Mouse (Mus musculus) right cerebral cortex, postnatal 10 days (tissue): Measurements from ENCODE around the gene Npdc1.

Experiments
- DNase-seq, 2 experiments: peaks; one replicate each; pipeline ENCODE4 v3.0.0; 2021; ENCODE audit warnings: low spot score in 2 of 2

Npdc1 gene

DNA sequence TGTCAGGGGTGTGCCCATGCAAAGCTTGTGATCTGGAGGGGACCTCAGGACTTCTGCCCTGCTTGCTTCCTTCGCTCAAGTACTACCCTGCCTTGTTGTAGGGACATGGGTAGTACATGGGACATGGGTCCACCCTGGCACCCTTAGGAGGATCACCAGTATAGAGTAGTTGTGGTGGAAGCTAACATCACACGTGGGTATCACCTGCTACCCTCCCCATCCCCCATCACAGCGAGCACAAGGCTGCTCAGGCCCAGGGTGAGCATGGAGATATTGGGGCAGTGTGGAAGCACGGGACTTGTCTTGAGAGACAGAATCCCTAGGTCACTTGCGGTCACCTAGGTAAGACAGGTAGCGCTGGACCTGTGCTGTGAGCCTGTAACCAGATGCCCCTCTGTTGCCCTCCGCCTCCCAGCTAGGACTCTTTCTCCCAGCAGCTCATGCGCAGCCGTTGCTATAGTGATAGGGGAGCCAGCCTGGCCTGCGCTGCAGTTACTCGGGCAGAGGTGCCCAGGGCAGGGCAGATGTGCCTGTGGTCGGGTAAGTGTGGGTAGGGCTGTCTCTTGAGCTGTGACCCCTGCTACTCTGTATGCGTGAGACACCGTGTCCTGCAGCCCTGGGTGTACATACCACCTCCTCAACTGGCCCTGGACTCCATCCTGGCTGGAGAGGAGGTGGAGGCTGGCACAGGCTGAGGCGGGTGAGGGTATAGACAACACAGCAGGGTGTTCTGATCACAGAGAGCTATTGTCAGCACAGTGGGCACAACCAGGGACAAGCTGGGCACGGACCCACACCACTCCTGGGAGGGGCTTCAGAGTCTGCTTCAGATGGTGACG, 31.5 kb downstream of the Npdc1 start:
- no peak for DNase-seq

DNA sequence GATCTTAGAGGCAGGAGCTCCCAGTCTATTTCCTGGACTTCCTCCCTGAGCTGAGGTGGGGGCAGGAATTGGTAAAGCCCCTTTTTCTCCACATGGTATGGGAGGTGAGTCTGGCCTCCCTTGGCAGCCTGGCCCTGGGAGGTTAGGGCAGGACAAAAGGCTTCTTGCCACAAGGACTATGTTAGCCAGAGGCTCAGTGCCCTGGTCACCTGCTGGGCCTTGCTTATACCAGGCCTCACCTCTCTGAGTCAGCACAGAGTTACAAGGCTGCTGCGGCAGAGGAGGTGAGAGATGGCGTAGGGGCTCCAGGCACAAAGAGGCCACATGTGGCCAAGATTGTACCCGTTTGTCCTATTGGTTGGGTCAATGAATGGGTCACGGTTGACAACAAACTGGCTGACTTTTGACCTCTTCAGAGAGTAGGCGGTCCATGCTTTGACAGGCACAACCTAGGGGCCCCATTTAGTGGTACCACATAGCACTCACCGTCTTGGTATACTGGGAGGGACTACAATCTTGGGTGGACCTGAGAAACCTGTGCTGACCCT, 32.2 kb downstream of the Npdc1 start:
- DNase-seq, result no peak

DNA sequence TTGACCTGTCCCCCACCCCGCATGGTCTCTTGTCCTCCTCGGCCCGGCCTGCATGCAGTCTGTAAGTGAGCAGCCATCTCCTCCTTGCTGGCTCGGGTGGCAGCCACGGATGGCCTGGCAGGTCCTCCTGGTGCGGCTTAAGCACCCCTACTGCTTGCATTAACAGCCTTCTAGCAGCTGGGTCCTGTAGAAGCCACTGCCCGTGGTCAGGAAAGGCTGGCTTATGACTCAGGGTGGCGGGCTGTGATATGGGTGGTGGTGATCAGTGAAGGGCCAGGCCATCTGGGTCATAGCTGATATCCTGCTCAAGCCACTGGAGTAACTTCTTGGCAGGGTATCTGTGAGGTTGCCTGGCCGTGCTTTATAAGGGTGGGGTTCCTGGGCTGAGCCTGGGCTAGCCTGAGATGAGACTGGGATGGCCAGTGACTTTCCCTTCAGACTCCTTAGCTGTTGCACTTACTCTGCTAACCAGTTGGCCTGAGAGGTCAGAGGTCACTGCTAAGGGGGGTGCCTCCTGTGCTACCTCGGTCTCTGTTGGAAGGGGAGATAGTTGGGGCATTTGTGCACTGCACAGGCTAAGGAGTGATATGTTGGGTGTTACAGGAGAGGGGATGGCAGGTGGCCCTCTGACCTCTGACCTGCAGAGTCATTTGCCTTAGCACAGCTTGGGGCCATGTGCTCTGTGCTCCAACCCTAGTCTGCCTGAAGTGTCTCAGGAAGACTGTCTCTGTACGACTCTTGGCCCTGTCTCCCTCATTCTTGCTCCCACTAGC, 33.4 kb downstream of the Npdc1 start:
- no peak for DNase-seq

DNA sequence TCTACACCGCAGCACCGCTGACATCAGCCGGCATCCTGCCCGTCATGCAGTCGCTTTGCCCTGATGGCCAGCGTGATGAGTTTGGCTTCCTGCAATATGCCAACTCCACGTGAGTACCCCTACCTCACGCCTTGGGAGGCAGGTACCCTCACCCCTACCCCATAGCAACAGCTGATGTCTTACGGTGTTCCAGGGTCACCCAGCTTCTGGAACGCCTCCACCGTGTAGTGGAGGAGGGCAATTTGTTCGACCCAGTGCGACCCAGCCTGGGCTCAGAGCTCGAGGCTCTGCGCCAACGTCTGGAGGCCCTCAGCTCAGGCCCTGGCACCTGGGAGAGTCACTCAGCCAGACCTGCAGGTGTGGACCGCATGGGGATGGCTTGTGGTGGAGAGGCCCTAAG, 34.0 kb downstream of the Npdc1 start:
- DNase-seq, result no peak

DNA sequence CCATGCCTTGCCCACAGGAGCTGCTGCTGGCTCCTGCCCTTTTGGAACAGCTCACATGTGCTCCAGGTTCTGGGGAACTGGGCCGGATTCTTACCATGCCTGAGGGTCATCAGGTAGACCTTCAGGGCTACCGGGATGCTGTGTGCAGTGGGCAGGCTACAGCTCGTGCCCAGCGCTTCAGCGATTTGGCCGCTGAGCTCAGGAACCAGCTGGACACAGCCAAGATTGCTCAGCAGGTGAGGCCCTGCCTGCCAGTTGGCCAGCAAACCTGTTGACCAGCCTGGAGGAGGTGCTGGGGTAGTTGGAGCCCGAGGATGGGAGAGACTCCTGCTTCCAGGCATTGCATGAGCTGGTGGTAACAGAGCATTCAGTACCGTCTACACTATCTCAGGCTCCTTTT, 35.1 kb downstream of the Npdc1 start:
- no peak for DNase-seq

DNA sequence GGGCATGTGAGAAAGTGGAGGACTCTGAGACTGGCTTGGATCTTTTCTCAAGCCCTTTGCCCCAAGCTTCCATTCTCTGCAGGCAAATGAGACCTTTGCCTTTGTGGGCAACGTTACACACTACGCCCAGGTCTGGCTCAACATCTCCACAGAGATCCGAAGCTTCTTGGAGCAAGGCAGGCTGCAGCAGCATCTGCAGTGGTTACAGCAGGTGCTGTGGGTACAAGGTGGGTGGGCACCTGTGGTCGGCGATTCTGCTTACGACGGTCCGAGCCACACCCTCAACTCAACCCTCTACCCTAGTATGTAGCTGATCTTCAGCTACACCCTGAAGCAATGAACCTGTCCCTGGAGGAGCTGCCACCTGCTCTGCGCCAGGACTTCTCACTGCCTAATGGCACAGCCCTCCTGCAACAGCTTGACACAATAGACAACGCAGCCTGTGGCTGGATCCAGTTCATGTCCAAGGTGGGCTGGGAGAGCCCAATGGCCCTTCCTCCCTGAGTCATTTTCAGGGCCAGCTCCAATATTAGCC, 37.2 kb downstream of the Npdc1 start:
- DNase-seq, result peak in 1 of 2 experiments; percentile 10

DNA sequence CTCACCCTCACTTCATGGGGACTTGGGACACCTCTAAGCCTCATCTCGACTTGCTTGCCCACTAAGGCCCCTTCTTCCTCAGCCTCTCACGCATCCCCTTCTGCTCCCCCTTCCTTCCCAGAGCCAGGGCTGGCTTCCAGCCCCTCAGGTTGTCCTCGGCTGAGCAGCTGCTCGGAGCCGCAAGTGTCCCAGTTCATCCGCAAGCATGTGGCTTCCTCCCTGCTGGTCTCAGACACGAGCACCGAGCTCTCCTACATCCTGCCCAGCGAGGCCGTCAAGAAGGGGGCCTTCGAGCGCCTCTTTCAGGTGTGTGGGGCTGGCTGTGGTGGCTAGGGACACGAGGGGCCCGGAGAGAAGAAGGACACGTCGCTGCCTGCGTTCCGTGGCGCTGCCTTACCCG, 41.9 kb downstream of the Npdc1 start:
- no peak for DNase-seq

DNA sequence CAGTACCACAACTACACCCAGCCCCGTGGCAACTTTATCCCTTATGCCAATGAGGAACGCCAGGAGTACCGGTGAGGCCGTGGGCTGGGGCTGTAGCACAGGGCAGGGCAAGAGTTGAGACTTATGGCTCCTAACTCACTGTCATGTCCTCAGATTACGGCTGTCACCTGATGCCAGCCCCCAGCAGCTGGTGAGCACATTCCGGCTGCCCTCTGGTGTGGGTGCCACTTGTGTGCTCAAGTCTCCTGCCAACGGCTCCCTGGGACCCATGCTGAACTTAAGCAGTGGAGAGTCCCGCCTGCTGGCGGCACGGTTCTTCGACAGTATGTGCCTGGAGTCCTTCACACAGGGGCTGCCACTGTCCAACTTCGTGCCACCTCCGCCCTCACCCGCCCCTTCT, 43.5 kb downstream of the Npdc1 start:
- DNase-seq, result no peak

DNA sequence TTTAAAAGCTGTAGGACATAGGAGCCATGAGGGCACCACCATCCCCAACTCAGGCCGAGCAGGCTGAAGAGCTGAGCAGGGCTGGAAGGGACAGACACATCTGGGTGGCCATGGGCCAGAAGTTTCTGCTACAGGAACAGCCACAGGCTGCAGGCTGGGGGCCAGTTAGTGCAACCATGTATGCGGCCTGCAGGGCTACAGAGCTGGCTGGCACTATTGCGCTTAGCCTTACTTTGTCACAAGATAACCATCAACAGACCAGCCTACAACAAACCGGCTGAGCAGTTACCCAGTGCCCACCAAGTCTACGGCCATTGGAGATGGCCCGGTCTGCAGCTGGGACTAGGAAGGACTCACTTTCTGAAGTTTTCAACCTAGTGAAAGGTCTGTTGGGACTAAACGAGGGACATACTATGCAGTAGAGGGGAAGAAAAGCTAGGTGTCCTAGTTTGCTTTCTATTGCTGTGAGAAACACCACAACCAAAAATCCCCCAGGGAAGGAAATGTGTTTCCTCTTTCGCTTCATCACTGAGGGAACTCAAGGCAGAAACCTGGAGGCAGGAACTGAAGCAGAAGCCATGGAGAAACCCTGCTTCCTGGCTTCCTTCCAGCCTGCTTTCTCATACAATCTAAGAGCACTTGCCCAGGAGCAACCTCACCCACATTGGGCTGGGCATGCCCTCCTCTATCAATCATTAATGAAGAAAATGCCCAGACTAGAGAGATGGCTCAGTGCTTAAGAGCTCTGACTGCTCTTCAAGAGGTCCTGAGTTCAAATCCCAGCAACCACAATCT, 51.9 kb downstream of the Npdc1 start:
- no peak for DNase-seq

DNA sequence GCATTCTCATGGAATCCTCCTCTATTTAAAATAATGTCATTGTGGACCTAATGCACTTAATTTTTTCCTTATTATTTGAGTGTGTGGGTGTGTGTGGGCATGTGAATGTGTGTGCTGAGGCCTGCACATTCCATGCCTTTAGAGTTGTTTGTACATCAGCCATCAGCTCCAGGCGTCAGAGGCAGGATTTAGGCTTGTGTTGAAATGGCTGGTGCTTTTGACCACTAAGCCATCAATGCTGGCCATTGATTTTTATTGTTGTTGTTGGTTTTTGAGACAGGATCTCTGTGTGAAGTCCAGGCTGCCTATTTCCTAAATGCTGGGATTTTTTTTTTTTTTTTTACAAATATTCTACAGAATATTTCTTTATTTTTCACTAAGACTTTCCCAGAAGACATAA, 53.8 kb downstream of the Npdc1 start:
- DNase-seq, result no peak

DNA sequence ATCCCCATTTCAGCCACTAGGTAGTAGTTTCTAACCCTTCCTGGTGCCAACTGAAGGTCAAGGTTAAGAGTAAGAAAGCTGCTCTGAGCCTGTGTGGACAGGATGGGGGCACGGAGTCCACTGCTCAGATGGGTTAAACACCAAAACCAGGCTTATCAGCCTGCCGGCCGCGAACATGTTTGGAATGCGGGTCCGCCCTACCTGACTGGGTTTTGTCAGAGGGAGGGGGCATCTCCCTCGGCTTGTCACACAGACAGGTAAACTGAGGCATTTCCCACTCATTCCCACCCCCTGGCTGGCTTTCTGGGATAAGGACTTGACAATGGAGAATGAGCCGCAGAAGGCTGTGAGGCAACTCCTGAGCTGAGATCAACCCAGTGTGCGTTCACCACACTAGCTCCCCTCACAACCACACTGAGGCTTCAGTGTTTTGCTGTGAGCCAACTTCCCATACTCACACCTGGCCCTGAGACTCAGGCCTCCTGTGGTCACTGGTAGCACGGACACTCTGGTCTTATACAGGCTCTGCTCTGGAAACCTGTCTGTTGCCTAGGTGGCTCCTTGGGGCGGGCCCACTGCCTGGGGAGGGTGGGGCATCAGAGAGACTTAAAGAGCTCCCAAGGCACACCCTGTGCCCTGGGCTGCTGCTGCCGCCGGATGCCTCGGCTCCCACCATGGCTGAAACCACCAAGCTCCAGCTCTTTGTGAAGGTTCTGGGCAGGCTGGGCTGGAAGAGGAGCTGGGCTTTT, 57.2 kb downstream of the Npdc1 start, which contains the start of gene Clic3:
TSS of gene Clic3 (plus strand) at position 634 of the 749 bp plus-strand sequence.
- no peak for DNase-seq

DNA sequence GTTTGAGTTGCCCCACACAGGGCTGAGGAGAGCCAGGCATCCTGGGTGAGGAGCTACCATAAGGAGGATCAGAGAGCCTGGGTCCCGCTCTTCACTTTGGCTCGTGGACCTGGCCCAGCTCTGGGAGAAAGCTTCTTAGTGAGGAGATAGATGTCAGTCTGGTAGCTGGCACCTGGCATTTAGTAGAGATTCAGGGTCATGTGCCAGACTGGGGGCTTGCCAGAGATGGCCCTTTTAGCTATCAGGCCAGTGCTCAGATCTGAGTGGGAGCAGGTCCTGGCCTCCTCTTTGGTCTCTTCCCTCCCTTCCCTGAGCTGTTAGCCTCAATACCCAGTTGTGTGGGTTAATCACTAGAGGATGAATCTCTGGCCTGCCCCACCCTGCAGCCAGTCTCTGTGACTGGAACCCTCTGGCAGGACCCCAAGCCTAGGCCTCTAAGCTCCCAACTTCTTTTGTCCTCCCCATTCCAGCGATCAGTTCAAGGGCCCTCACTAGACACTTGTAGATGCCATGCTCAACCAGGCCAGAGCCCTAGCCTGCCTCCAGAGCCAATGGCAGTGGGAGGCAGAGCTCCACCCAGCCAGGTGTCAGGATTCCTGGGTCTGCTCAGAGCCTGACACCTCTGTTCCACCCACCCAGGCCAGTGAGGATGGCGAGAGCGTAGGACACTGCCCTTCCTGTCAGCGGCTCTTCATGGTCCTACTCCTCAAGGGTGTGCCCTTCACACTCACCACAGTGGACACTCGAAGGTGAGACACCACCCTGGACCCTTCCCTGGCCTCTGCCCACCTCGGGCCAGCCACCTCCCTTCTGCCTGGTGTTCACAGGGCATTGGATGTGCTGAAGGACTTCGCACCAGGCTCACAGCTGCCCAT, 58.1 kb downstream of the Npdc1 start:
- peak in 1 of 2 experiments; percentile 33 for DNase-seq

DNA sequence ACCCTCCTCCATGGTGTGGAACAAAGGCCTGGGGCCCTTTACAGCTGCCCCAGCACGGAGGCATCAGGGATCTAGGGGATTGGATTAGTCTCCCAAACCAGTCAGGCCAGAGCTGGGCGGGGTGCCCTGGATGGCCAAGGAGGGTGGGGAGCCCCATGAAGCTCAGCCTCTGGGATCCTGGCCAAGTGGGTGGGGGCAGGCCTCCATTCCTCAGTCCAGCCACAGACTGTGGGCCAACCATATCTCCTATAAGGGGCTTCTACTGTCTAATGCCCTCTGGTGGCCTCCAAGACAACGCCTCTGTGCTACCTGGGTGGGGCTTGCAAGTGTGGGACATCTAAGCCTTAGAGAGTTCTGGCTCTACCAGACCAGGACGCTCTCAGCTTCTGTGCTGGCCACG, 59.8 kb downstream of the Npdc1 start:
- peak in 1 of 2 experiments; percentile 46 for DNase-seq
